Mouse (Mus musculus): ENCODE measurements at regions not wholly inside any gene's neighbourhood (a gene's known extent, or its start where the extent isn't known, plus 50 kb on each side); places are given as distances from the start of the nearest gene placed in this dataset.
A peak's percentile ranks its signal among the peaks of the same experiment; 100 is the strongest.

GRCm38 (mm10) chr2:74246631-74247030, 332.6 kb downstream of the Lnpk start:
- no peak overlapping the region for H3K4me3 ChIP-seq (ENCODE audit: low read depth, low read length)
- no peaks in the 10 kb centered on the region for H3K9me3 ChIP-seq (replicated peaks; ENCODE audit: control insufficient read depth, low read length)
- ATAC-seq (ENCODE audit: insufficient read depth, low read depth) (no peak), DNase-seq (ENCODE audit: low spot score) (no peak)
- H3K27me3 ChIP-seq (ENCODE audit: control insufficient read depth, insufficient read depth, low read length): no peaks in the 10 kb centered on the region
- 83% methylated on average over 4 of the region's 4 CpGs for WGBS
- H3K36me3 ChIP-seq (replicated peaks; ENCODE audit: control insufficient read depth, insufficient read depth, low read length): no peaks in the 10 kb centered on the region
- H3K27ac ChIP-seq (ENCODE audit: low read depth): no peak overlapping the region
- no peak overlapping the region for H3K4me2 ChIP-seq (ENCODE audit: low read depth, low read length)
- no peak for TF ChIP-seq EP300 (IDR thresholded peaks at IDR 0.05; ENCODE audit: low read depth)
- TF ChIP-seq CTCF (IDR thresholded peaks at IDR 0.05; ENCODE audit: low read depth): no peak
- no peaks in the 10 kb centered on the region; the same call in 1 of the 2 replicates for H3K4me1 ChIP-seq (ENCODE audit: control insufficient read depth, insufficient read depth)
- no peak overlapping the region for H3K9ac ChIP-seq (replicated peaks; ENCODE audit: low read depth, low read length)

GRCm38 (mm10) chr2:74244203-74244602, 333.1 kb upstream of the Atp5g3 start:
- Histone ChIP-seq H3K4me2 (ENCODE audit: low read depth, low read length) (peak overlapping the region; percentile 28; the same call in 1 of the 2 replicates), H3K4me1 (ENCODE audit: control insufficient read depth, insufficient read depth) (no peaks in the 10 kb centered on the region; the same call in 1 of the 2 replicates), H3K27me3 (ENCODE audit: control insufficient read depth, insufficient read depth, low read length) (no peaks in the 10 kb centered on the region), H3K36me3 (replicated peaks; ENCODE audit: control insufficient read depth, insufficient read depth, low read length) (no peaks in the 10 kb centered on the region), H3K9ac (replicated peaks; ENCODE audit: low read depth, low read length) (no peak overlapping the region), H3K9me3 (replicated peaks; ENCODE audit: control insufficient read depth, low read length) (no peaks in the 10 kb centered on the region), H3K4me3 (ENCODE audit: low read depth, low read length) (no peak overlapping the region), H3K27ac (ENCODE audit: low read depth) (no peak overlapping the region)
- ATAC-seq (ENCODE audit: insufficient read depth, low read depth): no peak
- 61% methylated on average over 6 of the region's 6 CpGs for WGBS
- no peak for DNase-seq (ENCODE audit: low spot score)
- no peak for TF ChIP-seq EP300 (IDR thresholded peaks at IDR 0.05; ENCODE audit: low read depth)
- no peak for TF ChIP-seq CTCF (IDR thresholded peaks at IDR 0.05; ENCODE audit: low read depth)

DNA sequence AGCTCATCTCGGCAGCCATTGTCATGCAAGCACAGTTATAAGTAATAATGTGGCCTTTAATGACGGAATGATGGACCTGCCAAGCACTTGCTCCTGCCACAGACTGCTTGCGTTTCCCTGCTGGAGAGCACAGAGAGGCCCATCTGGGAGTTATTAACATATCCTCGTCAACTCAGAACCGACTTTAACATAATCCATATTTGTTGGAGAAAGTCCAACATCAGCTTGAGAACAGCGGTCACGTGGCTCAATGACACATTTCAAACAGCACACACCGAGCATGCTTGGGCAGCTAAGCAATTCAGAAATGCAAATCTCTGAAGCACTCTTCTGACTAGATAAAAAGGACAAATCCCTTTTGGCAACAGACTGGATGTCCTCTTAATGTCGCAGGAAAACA, 332.7 kb upstream of the Atp5g3 start:
- no peaks in the 10 kb centered on the region for H3K36me3 ChIP-seq (replicated peaks; ENCODE audit: control insufficient read depth, insufficient read depth, low read length)
- H3K4me1 ChIP-seq (ENCODE audit: control insufficient read depth, insufficient read depth): no peaks in the 10 kb centered on the region; the same call in 1 of the 2 replicates
- 36% methylated on average over 9 of the region's 9 CpGs for WGBS
- no peak overlapping the region for H3K27ac ChIP-seq (ENCODE audit: low read depth)
- H3K4me3 ChIP-seq (ENCODE audit: low read depth, low read length): no peak overlapping the region
- no peaks in the 10 kb centered on the region for H3K9me3 ChIP-seq (replicated peaks; ENCODE audit: control insufficient read depth, low read length)
- no peak for TF ChIP-seq CTCF (IDR thresholded peaks at IDR 0.05; ENCODE audit: low read depth)
- TF ChIP-seq EP300 (IDR thresholded peaks at IDR 0.05; ENCODE audit: low read depth): no peak
- H3K27me3 ChIP-seq (ENCODE audit: control insufficient read depth, insufficient read depth, low read length): no peaks in the 10 kb centered on the region
- no peak for DNase-seq (ENCODE audit: low spot score)
- no peak overlapping the region for H3K9ac ChIP-seq (replicated peaks; ENCODE audit: low read depth, low read length)
- no peak for ATAC-seq (ENCODE audit: insufficient read depth, low read depth)
- H3K4me2 ChIP-seq (ENCODE audit: low read depth, low read length): peak overlapping the region; percentile 28; the same call in 1 of the 2 replicates

DNA sequence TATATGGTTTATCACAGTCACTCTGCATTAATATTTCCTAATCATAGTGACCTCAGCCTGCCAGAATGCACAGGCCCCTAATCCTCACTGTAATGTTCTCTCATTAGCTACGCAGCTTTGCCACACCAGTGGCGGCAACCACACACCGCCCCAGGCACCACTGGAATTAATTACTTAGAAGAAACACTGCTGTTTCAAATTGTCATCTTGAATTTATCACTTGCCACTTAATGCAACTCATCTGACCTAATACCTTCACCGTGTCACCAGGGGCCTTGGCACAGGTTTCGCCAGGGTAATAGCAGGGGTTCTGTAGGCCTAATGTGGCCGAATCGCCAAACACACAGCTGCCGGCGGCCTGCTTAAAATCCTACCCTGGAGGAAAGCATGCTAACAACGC, 328.5 kb upstream of the Atp5g3 start:
- no peak for DNase-seq (ENCODE audit: low spot score)
- Histone ChIP-seq H3K4me3 (ENCODE audit: low read depth, low read length) (no peak overlapping the region), H3K27me3 (ENCODE audit: control insufficient read depth, insufficient read depth, low read length) (no peaks in the 10 kb centered on the region), H3K4me2 (ENCODE audit: low read depth, low read length) (no peak overlapping the region), H3K27ac (ENCODE audit: low read depth) (no peak overlapping the region), H3K4me1 (ENCODE audit: control insufficient read depth, insufficient read depth) (no peaks in the 10 kb centered on the region; the same call in 1 of the 2 replicates), H3K9me3 (replicated peaks; ENCODE audit: control insufficient read depth, low read length) (no peaks in the 10 kb centered on the region), H3K9ac (replicated peaks; ENCODE audit: low read depth, low read length) (no peak overlapping the region), H3K36me3 (replicated peaks; ENCODE audit: control insufficient read depth, insufficient read depth, low read length) (no peaks in the 10 kb centered on the region)
- ATAC-seq (ENCODE audit: insufficient read depth, low read depth): no peak
- TF ChIP-seq EP300 (IDR thresholded peaks at IDR 0.05; ENCODE audit: low read depth) (no peak), CTCF (IDR thresholded peaks at IDR 0.05; ENCODE audit: low read depth) (no peak)
- WGBS: 86% methylated on average over 10 of the region's 10 CpGs

GRCm38 (mm10) chr2:74217437-74217836, 306.3 kb upstream of the Atp5g3 start:
- Histone ChIP-seq H3K4me3 (ENCODE audit: low read depth, low read length) (no peak overlapping the region), H3K36me3 (replicated peaks; ENCODE audit: control insufficient read depth, insufficient read depth, low read length) (no peaks in the 10 kb centered on the region), H3K27ac (ENCODE audit: low read depth) (no peak overlapping the region), H3K9me3 (replicated peaks; ENCODE audit: control insufficient read depth, low read length) (no peaks in the 10 kb centered on the region), H3K27me3 (ENCODE audit: control insufficient read depth, insufficient read depth, low read length) (no peaks in the 10 kb centered on the region), H3K9ac (replicated peaks; ENCODE audit: low read depth, low read length) (no peak overlapping the region), H3K4me2 (ENCODE audit: low read depth, low read length) (no peak overlapping the region), H3K4me1 (ENCODE audit: control insufficient read depth, insufficient read depth) (no peaks in the 10 kb centered on the region)
- WGBS: 84% methylated on average over 3 of the region's 3 CpGs
- TF ChIP-seq EP300 (IDR thresholded peaks at IDR 0.05; ENCODE audit: low read depth) (no peak), CTCF (IDR thresholded peaks at IDR 0.05; ENCODE audit: low read depth) (no peak)
- DNase-seq (ENCODE audit: low spot score) (no peak), ATAC-seq (ENCODE audit: insufficient read depth, low read depth) (no peak)

GRCm38 (mm10) chr2:74210210-74210609, 299.1 kb upstream of the Atp5g3 start:
- H3K27ac ChIP-seq (ENCODE audit: low read depth): no peak overlapping the region
- WGBS: 72% methylated on average over 9 of the region's 9 CpGs
- H3K27me3 ChIP-seq (ENCODE audit: control insufficient read depth, insufficient read depth, low read length): no peaks in the 10 kb centered on the region
- no peak for ATAC-seq (ENCODE audit: insufficient read depth, low read depth)
- H3K9ac ChIP-seq (replicated peaks; ENCODE audit: low read depth, low read length): no peak overlapping the region
- no peaks in the 10 kb centered on the region for H3K4me1 ChIP-seq (ENCODE audit: control insufficient read depth, insufficient read depth)
- DNase-seq (ENCODE audit: low spot score): no peak
- no peaks in the 10 kb centered on the region for H3K9me3 ChIP-seq (replicated peaks; ENCODE audit: control insufficient read depth, low read length)
- no peak overlapping the region for H3K4me2 ChIP-seq (ENCODE audit: low read depth, low read length)
- H3K36me3 ChIP-seq (replicated peaks; ENCODE audit: control insufficient read depth, insufficient read depth, low read length): no peaks in the 10 kb centered on the region
- TF ChIP-seq CTCF (IDR thresholded peaks at IDR 0.05; ENCODE audit: low read depth): no peak
- TF ChIP-seq EP300 (IDR thresholded peaks at IDR 0.05; ENCODE audit: low read depth): no peak
- H3K4me3 ChIP-seq (ENCODE audit: low read depth, low read length): no peak overlapping the region

Data from heart, postnatal 0 days (tissue).